Mouse (Mus musculus) A20 (cell line): ENCODE results near the gene Fstl4.

Source experiments
- DNase-seq: peaks from one replicate; pipeline ENCODE4 v3.0.0-alpha.2; 2011; ENCODE audit warnings: low read depth, low spot score

Gene Fstl4

GRCm38 (mm10) chr11:52767921-52768320 lies 3.5 kb downstream of the Fstl4 start:
- DNase-seq: no peak

DNA sequence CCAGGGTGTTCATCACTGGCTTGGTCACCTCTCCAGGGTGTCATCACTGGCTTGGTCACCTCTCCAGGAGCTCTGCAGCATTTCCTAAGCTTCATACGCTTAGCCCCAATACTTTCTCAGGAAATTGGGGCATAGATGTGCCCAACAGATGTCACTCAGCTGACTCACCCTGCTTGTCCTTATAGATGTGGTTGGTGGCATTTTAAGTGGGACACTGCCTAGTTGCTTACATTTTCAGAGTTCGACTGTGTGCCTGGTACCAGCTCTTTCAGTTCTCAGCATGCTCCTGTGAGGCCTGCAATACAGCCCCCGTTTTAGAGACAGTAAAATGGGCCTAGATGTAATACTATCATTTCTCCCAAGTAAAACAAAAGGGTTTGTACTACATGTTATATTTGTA lies 8.6 kb downstream of the Fstl4 start:
- no peak for DNase-seq

DNA sequence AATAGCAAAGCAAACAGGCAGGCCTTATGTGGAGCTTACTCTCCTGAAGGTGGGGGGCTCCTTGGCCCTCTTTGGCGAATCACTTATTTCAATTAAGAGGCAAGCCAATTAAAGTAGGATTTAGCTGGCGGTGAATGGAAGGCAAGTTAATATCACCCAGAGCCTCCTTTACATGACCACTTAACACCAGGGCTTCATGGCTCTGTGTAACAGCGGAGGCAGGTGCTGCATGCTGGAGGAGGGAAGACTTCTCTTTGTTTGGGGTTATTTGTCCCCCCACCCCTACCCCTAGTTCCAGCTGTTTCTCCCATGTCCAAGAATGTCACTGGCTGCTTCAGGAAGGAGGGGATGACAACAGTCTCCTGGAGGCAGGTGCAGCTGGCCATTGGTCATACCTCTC lies 10.9 kb downstream of the Fstl4 start:
- DNase-seq: no peak

DNA sequence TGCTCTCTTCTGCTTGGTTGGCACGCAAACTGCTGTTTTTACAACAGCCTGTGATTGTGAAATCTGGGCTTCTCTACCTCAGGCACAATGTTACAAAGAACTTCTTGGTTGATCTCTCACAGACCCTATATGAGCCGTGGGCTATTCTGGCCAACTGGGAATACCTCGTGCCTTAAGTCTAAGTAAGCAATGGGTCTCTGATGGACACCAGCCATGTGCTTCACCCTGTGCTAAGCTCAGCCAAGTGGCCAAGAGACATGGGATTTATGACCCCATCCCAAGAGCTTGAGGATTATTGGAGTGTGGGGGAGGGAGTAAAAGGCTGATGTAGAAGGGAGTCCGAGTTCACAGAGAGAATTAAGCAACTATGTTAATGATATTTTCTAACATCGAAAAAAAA lies 18.0 kb downstream of the Fstl4 start:
- no peak for DNase-seq

DNA sequence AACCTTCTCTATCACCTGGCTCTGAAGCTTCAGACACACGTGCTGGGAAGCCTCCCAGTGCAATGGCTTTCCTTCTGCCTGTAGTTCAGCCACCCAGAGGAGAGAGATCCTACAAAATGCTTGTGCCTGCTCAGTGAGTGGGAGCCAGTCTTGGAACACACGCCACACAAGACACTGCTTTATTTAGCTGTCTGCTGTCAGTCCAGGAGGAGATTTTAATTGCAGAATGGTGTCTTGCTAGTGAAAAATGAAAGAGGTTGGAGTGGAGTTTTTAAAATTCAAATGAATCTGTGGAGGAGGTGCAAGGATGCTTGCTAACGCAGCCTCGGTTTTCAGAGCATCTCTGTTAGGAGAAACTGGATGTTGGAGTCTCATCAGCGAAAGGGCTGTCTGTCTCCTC lies 29.9 kb downstream of the Fstl4 start:
- no peak for DNase-seq

- no peak for DNase-seq
Observed at GRCm38 (mm10) chr11:52809542-52809941, 45.1 kb downstream of the Fstl4 start.

DNA sequence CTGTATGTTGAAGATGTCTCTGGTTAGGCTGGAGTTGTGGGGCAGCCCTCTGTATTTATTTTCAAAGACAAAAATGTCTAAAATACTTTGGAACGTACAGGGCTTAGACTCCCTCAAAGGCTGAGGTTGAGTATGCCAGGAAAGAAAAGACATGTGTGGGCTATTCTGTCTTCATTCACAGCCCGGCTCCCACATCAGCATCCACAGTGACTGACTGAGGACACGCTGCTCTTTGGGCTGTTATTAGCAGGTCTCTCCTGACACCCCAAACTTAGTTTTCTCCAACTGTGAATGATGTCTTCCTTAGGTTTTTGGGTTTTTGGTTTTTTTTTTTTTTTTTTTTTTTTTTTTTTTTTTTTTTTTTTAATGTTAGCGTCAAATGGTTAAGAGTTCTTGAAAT lies 51.6 kb downstream of the Fstl4 start:
- DNase-seq: no peak

- DNase-seq: no peak
Observed at GRCm38 (mm10) chr11:52820336-52820905, 56.0 kb downstream of the Fstl4 start.

DNA sequence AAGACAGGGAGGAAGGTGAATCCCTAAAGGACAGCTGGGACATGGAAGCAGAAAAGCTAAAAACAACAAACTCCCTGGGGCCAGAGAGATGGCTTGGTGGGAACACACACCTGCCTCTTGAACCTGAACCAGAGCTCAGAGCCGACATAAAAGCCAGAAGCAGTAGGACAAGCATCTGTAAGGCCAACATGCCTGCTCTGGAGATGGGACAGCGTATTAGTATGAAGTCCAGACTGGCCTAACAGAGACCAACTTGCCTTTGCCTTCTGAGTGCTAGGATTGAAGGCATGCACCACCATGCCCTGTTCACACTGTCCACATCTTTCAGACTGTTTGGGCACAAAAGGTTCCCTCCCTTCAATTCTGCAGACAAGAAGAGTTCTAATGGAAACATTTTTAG lies 62.2 kb downstream of the Fstl4 start:
- DNase-seq: no peak

- no peak for DNase-seq
Observed at GRCm38 (mm10) chr11:52831631-52832310, 67.3 kb downstream of the Fstl4 start.

DNA sequence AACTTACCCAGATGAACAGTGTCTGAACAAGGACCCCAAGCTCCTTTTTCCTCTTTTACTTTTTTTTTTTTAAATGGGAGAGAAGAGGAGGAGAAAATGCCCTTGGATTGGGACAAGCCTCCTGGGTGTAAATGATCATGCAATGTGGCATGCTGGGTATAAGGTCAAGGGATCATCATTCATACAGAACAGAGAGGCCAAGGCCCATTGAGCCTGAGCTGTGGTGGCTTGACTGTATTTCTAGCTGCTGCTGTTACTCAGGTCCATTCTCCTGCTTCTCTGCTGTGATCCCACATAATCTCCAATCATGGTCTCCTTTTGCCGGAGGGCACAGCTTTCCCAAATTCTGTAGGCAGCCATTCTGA lies 67.9 kb downstream of the Fstl4 start:
- DNase-seq: no peak

GRCm38 (mm10) chr11:52848691-52849090 lies 84.3 kb downstream of the Fstl4 start:
- no peak for DNase-seq

DNA sequence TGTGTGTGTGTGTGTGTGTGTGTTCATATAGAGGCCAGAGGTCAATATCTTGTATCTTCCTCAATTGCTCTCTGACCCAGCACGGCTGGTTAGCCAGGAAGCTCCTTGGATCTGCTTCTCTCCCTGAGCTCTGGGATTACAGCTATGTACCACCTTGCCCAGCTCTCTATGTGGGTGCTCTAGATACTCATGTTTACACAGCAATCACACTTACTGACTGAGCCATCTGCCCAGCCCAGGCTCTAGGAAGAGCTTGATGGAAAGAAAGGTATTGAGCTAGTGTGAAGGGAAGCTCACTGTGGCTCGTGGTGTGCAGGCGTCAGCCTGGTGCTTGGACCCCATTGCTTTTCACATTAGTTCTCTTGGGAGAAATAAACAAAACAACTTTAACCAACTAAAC lies 85.6 kb downstream of the Fstl4 start:
- DNase-seq: no peak

DNA sequence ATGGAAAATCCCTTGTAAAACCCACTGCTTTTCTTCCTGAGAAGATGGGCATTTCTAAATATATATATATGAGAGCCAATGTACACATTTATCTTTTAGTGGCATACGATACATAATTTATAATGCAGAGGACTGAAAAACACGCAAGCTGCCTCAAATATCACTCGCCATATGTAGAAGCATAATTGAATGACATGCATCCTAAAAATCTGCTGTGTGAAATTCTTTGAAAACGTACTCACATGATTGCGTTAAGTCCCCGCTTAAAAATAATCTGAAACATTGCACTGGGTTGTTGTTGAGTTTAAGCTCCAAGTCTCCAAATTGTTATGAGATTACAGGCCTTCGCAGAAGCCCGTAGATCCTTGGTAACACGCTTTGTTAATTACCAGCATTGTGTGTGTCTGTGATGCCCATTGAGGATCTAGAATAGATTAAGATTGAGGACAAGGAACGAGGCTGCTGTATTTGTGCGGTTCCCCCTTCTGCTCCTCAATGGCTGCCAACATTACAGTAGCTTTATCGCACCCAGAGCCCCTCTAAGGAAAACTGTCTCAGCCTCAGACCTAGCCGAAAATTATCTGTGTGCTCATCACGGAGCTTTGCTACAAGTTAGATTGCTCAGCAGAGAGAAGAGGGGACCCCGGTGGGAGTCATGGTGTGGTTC lies 108.5 kb downstream of the Fstl4 start:
- DNase-seq: no peak

GRCm38 (mm10) chr11:52875916-52876765 lies 111.7 kb downstream of the Fstl4 start:
- DNase-seq: no peak

- no peak for DNase-seq
Observed at GRCm38 (mm10) chr11:52877662-52878061, 113.2 kb downstream of the Fstl4 start.

- DNase-seq: no peak
Observed at GRCm38 (mm10) chr11:52879958-52880357, 115.5 kb downstream of the Fstl4 start.

GRCm38 (mm10) chr11:52886559-52887303 lies 122.3 kb downstream of the Fstl4 start:
- DNase-seq: peak; percentile 3

DNA sequence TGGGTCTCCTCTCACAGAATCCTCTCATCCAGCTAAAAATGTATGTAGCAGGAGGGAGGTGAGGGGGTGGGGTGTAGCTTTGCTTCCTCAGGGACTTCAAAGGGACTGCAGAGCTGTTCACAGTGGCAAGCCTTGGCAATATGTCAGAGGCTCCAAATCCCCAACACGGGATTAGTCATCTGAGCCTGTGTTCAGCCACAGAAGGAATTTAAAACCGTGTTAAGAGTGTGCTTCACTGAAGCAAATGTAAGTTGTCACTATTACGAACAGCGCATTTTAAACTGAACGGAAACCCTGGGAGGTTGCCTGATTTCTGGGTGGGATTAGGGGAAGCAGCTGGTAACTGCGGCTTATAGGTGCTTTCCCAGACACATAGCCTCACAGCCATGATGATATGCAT lies 123.7 kb downstream of the Fstl4 start:
- DNase-seq: no peak

DNA sequence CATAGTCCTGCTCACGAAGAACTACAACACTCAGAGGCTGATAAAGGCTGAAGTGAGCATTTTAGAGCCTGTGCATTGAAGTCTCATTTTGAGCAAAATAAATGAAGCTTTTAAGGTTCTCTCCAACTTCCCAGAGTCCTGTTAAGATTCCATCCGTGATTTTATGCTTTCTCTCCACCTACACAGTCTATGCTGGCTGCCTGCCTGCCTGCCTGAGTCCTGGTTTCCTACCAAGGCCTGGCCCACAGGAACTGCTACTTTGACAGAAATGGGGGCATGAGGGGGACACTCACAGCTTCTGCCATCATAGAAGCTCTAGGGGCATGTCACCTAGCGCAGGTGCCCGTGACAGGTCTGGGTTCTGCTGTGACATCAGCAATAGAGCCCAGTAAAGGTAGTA lies 125.1 kb downstream of the Fstl4 start:
- DNase-seq: no peak

DNA sequence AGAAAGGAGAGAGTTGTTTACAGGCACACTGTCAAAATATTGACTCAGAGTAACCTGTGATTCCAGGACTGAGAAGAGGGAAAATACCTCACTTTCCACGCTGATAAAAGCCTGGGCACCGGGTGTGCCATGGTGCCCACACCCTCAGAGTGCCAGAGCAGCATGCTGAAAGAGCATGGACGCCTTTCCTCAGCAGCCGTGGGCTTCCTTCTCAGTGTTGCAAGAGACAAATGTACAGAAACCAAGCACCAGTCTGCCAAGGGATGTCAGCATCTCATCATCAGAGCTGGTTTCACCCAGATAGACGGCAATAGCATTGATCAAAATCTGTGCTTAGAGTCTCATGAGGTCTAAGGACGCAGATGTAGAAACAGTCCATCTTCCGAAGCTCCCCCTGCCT lies 125.7 kb downstream of the Fstl4 start:
- no peak for DNase-seq

GRCm38 (mm10) chr11:52904101-52904500 lies 139.7 kb downstream of the Fstl4 start:
- no peak for DNase-seq
